Mouse (Mus musculus) embryo, embryonic 11.5 days (tissue): ENCODE measurements around the gene Mroh7.

Experiments used
- DNase-seq: peaks from one replicate; pipeline ENCODE4 v3.0.0-alpha.2; 2012; ENCODE audit warnings: low read depth, low spot score

Gene Mroh7

GRCm38 (mm10) chr4:106699989-106700388 lies 30.7 kb downstream of the Mroh7 start:
- DNase-seq, result peak; percentile 46

GRCm38 (mm10) chr4:106693841-106694430 lies 36.8 kb downstream of the Mroh7 start:
- no peak for DNase-seq

GRCm38 (mm10) chr4:106688636-106689296 lies 42.0 kb downstream of the Mroh7 start:
- no peak for DNase-seq

- DNase-seq, result no peak
These were observed 49.8 kb downstream of the Mroh7 start for GRCm38 (mm10) chr4:106680955-106681354.

GRCm38 (mm10) chr4:106679152-106679551 lies 51.6 kb downstream of the Mroh7 start:
- DNase-seq, result no peak

- DNase-seq, result peak; percentile 93
These were observed 52.1 kb downstream of the Mroh7 start, which contains the start of gene Ttc4 for GRCm38 (mm10) chr4:106678442-106679118. Gene Ttc4 (minus strand): TSS chr4:106678944.

- no peak for DNase-seq
These were observed 54.0 kb downstream of the Mroh7 start for GRCm38 (mm10) chr4:106676749-106677148.

- no peak for DNase-seq
These were observed 64.2 kb downstream of the Mroh7 start for GRCm38 (mm10) chr4:106666546-106666945.

- DNase-seq, result no peak
These were observed 65.1 kb downstream of the Mroh7 start for GRCm38 (mm10) chr4:106665673-106666072.

GRCm38 (mm10) chr4:106665269-106665668 lies 65.5 kb downstream of the Mroh7 start:
- no peak for DNase-seq

- DNase-seq, result no peak
These were observed 66.0 kb downstream of the Mroh7 start for GRCm38 (mm10) chr4:106664697-106665096.

- DNase-seq, result no peak
These were observed 66.7 kb downstream of the Mroh7 start for GRCm38 (mm10) chr4:106663956-106664470.

- no peak for DNase-seq
These were observed 75.0 kb downstream of the Mroh7 start for GRCm38 (mm10) chr4:106655681-106656080.

GRCm38 (mm10) chr4:106653051-106653450 lies 77.7 kb downstream of the Mroh7 start:
- no peak for DNase-seq

- DNase-seq, result no peak
These were observed 78.2 kb downstream of the Mroh7 start for GRCm38 (mm10) chr4:106652546-106652945.

GRCm38 (mm10) chr4:106650833-106651527 lies 79.7 kb downstream of the Mroh7 start, which contains the start of gene Pars2:
Gene Pars2 (plus strand): TSS chr4:106651069.
- DNase-seq, result peak; percentile 94

GRCm38 (mm10) chr4:106647137-106647536 lies 83.6 kb downstream of the Mroh7 start:
- DNase-seq, result no peak

- no peak for DNase-seq
These were observed 84.9 kb downstream of the Mroh7 start for GRCm38 (mm10) chr4:106645797-106646196.

GRCm38 (mm10) chr4:106644218-106644610 lies 86.5 kb downstream of the Mroh7 start:
- DNase-seq, result no peak

- DNase-seq, result no peak
These were observed 87.1 kb downstream of the Mroh7 start for GRCm38 (mm10) chr4:106643483-106644217.

GRCm38 (mm10) chr4:106634086-106634479 lies 96.6 kb downstream of the Mroh7 start:
- DNase-seq, result no peak
